Mouse (Mus musculus) lung, embryonic 15.5 days (tissue): ENCODE data around the gene Lmo1. TPM values are rescaled to one million over a fixed set of nuclear protein-coding genes. Genes with fewer than 3 reads are reported as not detected.
A peak's percentile ranks its signal among the peaks of the same experiment; 100 is the strongest.

Experiments
- ATAC-seq: fragments of 200-750 bp; cut with Nextera tagmentation; 2 replicates; pipeline ENCODE4 v1.8.0; 2017; ENCODE audit warnings: moderate number of reproducible peaks, borderline replicate concordance; ENCODE audit not compliant: low FRiP score, low TSS enrichment; ENCODE audit errors: extremely low read depth
- H3K27ac ChIP-seq: fragments of 300-500 bp; sonication (generic); 2 replicates; pipeline ENCODE4 v1.5.1; 2015; ENCODE audit warnings: moderate library complexity, mild to moderate bottlenecking, inconsistent platforms
- H3K27me3 ChIP-seq: fragments of 300-500 bp; sonication (generic); 2 replicates; pipeline ENCODE4 v1.6.1; 2015; ENCODE audit warnings: inconsistent platforms
- H3K36me3 ChIP-seq: fragments of 300-500 bp; sonication (generic); 2 replicates; pipeline ENCODE4 v1.6.1; 2015; ENCODE audit warnings: inconsistent platforms
- H3K4me1 ChIP-seq: fragments of 300-500 bp; sonication (generic); 2 replicates; pipeline ENCODE4 v1.6.1; 2015; ENCODE audit warnings: inconsistent platforms
- H3K4me2 ChIP-seq: fragments of 300-500 bp; sonication (generic); 2 replicates; pipeline ENCODE4 v1.6.1; 2015; ENCODE audit warnings: inconsistent platforms, mild to moderate bottlenecking, moderate library complexity
- H3K4me3 ChIP-seq: fragments of 300-500 bp; sonication (generic); 2 replicates; pipeline ENCODE4 v1.5.1; 2015; ENCODE audit warnings: mild to moderate bottlenecking, inconsistent platforms
- H3K9ac ChIP-seq: fragments of 300-500 bp; sonication (generic); 2 replicates; pipeline ENCODE4 v1.6.1; 2015; ENCODE audit warnings: inconsistent platforms
- H3K9me3 ChIP-seq: fragments of 300-500 bp; sonication (generic); 2 replicates; pipeline ENCODE4 v1.6.1; 2016; ENCODE audit warnings: inconsistent platforms
- WGBS: fragments of 180-500 bp; shearing (Covaris S2); methylation state at CpG from one replicate; pipeline ENCODE4 v1.1.7; 2015; 5-methylcytosine and 5-hydroxymethylcytosine counted together
- polyA plus RNA-seq: library from polyadenylated mRNA; unstranded; fragments of >200 nt; fragmentation: Nextera tagmentation; extraction: Ambion mirVana; gene quantifications from 2 replicates; pipeline ENCODE4 v1.2.1, GENCODE M21; 2015

The Lmo1 gene
- polyA plus RNA-seq, 1 experiment from 2014 or later, result 13.8 TPM

GRCm38 (mm10) chr7:109170441-109170820 lies 4.6 kb downstream of the Lmo1 start:
- Histone ChIP-seq H3K27me3 (peaks cover 66% of the 10 kb centered on the region), H3K4me3 (peak overlapping the region; percentile 46), H3K36me3 (no peaks in the 10 kb centered on the region), H3K27ac (no peak overlapping the region), H3K9me3 (no peaks in the 10 kb centered on the region), H3K4me2 (peak overlapping the region; percentile 98), H3K4me1 (peaks cover 19% of the 10 kb centered on the region), H3K9ac (no peak overlapping the region)
- ATAC-seq, result peak; percentile 28; the same call in 1 of the 2 replicates
- WGBS, result under 1% methylated on average over 17 of the region's 17 CpGs

- H3K27me3 ChIP-seq, result peaks cover 60% of the 10 kb centered on the region
- under 1% methylated on average over 51 of the region's 72 CpGs for WGBS
- H3K4me2 ChIP-seq, result peak overlapping the region; percentile 98
- H3K4me3 ChIP-seq, result peak overlapping the region; percentile 46
- no peaks in the 10 kb centered on the region for H3K36me3 ChIP-seq
- H3K9ac ChIP-seq, result peak overlapping the region; percentile 41
- H3K9me3 ChIP-seq, result no peaks in the 10 kb centered on the region
- ATAC-seq, result peak; percentile 33; the same call in 1 of the 2 replicates
- peaks cover 15% of the 10 kb centered on the region for H3K4me1 ChIP-seq
- H3K27ac ChIP-seq, result no peak overlapping the region
These were observed 5.2 kb downstream of the Lmo1 start for GRCm38 (mm10) chr7:109169505-109170440.

GRCm38 (mm10) chr7:109168716-109169115 lies 6.3 kb downstream of the Lmo1 start:
- H3K9me3 ChIP-seq, result no peaks in the 10 kb centered on the region
- no peak for ATAC-seq
- no peak overlapping the region for H3K4me2 ChIP-seq
- 88% methylated on average over 7 of the region's 7 CpGs for WGBS
- H3K27ac ChIP-seq, result no peak overlapping the region
- H3K36me3 ChIP-seq, result no peaks in the 10 kb centered on the region
- H3K27me3 ChIP-seq, result peaks cover 51% of the 10 kb centered on the region
- H3K9ac ChIP-seq, result no peak overlapping the region
- H3K4me1 ChIP-seq, result peaks cover 15% of the 10 kb centered on the region
- no peak overlapping the region for H3K4me3 ChIP-seq

GRCm38 (mm10) chr7:109165931-109166585 lies 8.9 kb downstream of the Lmo1 start:
- Histone ChIP-seq H3K9me3 (no peaks in the 10 kb centered on the region), H3K4me2 (no peak overlapping the region), H3K4me3 (no peak overlapping the region), H3K4me1 (peaks cover 15% of the 10 kb centered on the region), H3K9ac (no peak overlapping the region), H3K27ac (no peak overlapping the region), H3K36me3 (no peaks in the 10 kb centered on the region), H3K27me3 (peaks cover 32% of the 10 kb centered on the region)
- 70% methylated on average over 17 of the region's 17 CpGs for WGBS
- ATAC-seq, result no peak

GRCm38 (mm10) chr7:109154331-109154730 lies 20.7 kb downstream of the Lmo1 start:
- Histone ChIP-seq H3K27ac (no peak overlapping the region), H3K9ac (no peak overlapping the region), H3K36me3 (no peaks in the 10 kb centered on the region), H3K27me3 (no peaks in the 10 kb centered on the region), H3K9me3 (no peaks in the 10 kb centered on the region), H3K4me2 (no peak overlapping the region), H3K4me1 (no peaks in the 10 kb centered on the region), H3K4me3 (no peak overlapping the region)
- WGBS, result 75% methylated on average over 11 of the region's 11 CpGs
- ATAC-seq, result no peak

- H3K4me2 ChIP-seq, result no peak overlapping the region
- H3K27me3 ChIP-seq, result no peaks in the 10 kb centered on the region
- H3K27ac ChIP-seq, result no peak overlapping the region
- no peaks in the 10 kb centered on the region for H3K9me3 ChIP-seq
- H3K36me3 ChIP-seq, result no peaks in the 10 kb centered on the region
- no peaks in the 10 kb centered on the region for H3K4me1 ChIP-seq
- ATAC-seq, result no peak
- WGBS, result 50% methylated on average over 5 of the region's 5 CpGs
- no peak overlapping the region for H3K9ac ChIP-seq
- H3K4me3 ChIP-seq, result no peak overlapping the region
These were observed 21.5 kb downstream of the Lmo1 start for GRCm38 (mm10) chr7:109153538-109153937.

GRCm38 (mm10) chr7:109151088-109151487 lies 23.9 kb downstream of the Lmo1 start:
- Histone ChIP-seq H3K27ac (no peak overlapping the region), H3K9me3 (no peaks in the 10 kb centered on the region), H3K4me3 (no peak overlapping the region), H3K27me3 (no peaks in the 10 kb centered on the region), H3K36me3 (no peaks in the 10 kb centered on the region), H3K9ac (no peak overlapping the region), H3K4me2 (no peak overlapping the region), H3K4me1 (no peaks in the 10 kb centered on the region)
- no peak for ATAC-seq
- WGBS, result 82% methylated on average over 4 of the region's 4 CpGs

- Histone ChIP-seq H3K9ac (no peak overlapping the region), H3K4me2 (no peak overlapping the region), H3K27me3 (no peaks in the 10 kb centered on the region), H3K4me3 (no peak overlapping the region), H3K27ac (no peak overlapping the region), H3K9me3 (no peaks in the 10 kb centered on the region), H3K36me3 (no peaks in the 10 kb centered on the region), H3K4me1 (no peaks in the 10 kb centered on the region)
- no peak for ATAC-seq
- WGBS, result 51% methylated on average over 8 of the region's 8 CpGs
These were observed 29.8 kb downstream of the Lmo1 start for GRCm38 (mm10) chr7:109145211-109145610.

- Histone ChIP-seq H3K27ac (no peak overlapping the region), H3K4me3 (no peak overlapping the region), H3K4me2 (no peak overlapping the region), H3K9ac (no peak overlapping the region), H3K4me1 (no peaks in the 10 kb centered on the region), H3K36me3 (no peaks in the 10 kb centered on the region), H3K9me3 (no peaks in the 10 kb centered on the region), H3K27me3 (no peaks in the 10 kb centered on the region)
- no peak for ATAC-seq
- WGBS, result 53% methylated on average over 11 of the region's 11 CpGs
These were observed 30.3 kb downstream of the Lmo1 start for GRCm38 (mm10) chr7:109144705-109145104.

GRCm38 (mm10) chr7:109142564-109142963 lies 32.4 kb downstream of the Lmo1 start:
- Histone ChIP-seq H3K4me1 (no peaks in the 10 kb centered on the region), H3K4me3 (no peak overlapping the region), H3K36me3 (no peaks in the 10 kb centered on the region), H3K9ac (no peak overlapping the region), H3K9me3 (no peaks in the 10 kb centered on the region), H3K4me2 (no peak overlapping the region), H3K27ac (no peak overlapping the region), H3K27me3 (no peaks in the 10 kb centered on the region)
- WGBS, result 71% methylated on average over 2 of the region's 2 CpGs
- ATAC-seq, result no peak

- Histone ChIP-seq H3K4me1 (no peaks in the 10 kb centered on the region), H3K27ac (no peak overlapping the region), H3K27me3 (no peaks in the 10 kb centered on the region), H3K4me3 (no peak overlapping the region), H3K9ac (no peak overlapping the region), H3K4me2 (no peak overlapping the region), H3K9me3 (no peaks in the 10 kb centered on the region), H3K36me3 (no peaks in the 10 kb centered on the region)
- WGBS, result 59% methylated on average over 3 of the region's 3 CpGs
- no peak for ATAC-seq
These were observed 33.3 kb downstream of the Lmo1 start for GRCm38 (mm10) chr7:109141753-109142152.

GRCm38 (mm10) chr7:109141054-109141453 lies 34.0 kb downstream of the Lmo1 start:
- ATAC-seq, result no peak
- no peaks in the 10 kb centered on the region for H3K4me1 ChIP-seq
- no peaks in the 10 kb centered on the region for H3K27me3 ChIP-seq
- no peaks in the 10 kb centered on the region for H3K36me3 ChIP-seq
- H3K27ac ChIP-seq, result no peak overlapping the region
- H3K4me3 ChIP-seq, result no peak overlapping the region
- H3K4me2 ChIP-seq, result no peak overlapping the region
- H3K9ac ChIP-seq, result no peak overlapping the region
- no peaks in the 10 kb centered on the region for H3K9me3 ChIP-seq
- WGBS, result 54% methylated on average over 2 of the region's 2 CpGs
